Mouse (Mus musculus) small intestine, adult 2 months (tissue): ENCODE measurements around the gene Retn.

Experiments used
- CTCF ChIP-seq: fragments of 200-500 bp; IDR thresholded peaks from 2 replicates; pipeline ENCODE4 v1.5.1; 2012; ENCODE audit warnings: low read depth, mild to moderate bottlenecking, control low read depth, inconsistent platforms, low read length, moderate library complexity, mixed read lengths; ENCODE audit not compliant: insufficient replicate concordance, insufficient read length; ENCODE audit errors: extremely low read depth
- POLR2A ChIP-seq: fragments of 200-500 bp; IDR thresholded peaks from 2 replicates; pipeline ENCODE4 v1.6.1; 2012; ENCODE audit warnings: low read depth, mild to moderate bottlenecking, control low read depth, inconsistent platforms, low read length, moderate library complexity

DNA sequence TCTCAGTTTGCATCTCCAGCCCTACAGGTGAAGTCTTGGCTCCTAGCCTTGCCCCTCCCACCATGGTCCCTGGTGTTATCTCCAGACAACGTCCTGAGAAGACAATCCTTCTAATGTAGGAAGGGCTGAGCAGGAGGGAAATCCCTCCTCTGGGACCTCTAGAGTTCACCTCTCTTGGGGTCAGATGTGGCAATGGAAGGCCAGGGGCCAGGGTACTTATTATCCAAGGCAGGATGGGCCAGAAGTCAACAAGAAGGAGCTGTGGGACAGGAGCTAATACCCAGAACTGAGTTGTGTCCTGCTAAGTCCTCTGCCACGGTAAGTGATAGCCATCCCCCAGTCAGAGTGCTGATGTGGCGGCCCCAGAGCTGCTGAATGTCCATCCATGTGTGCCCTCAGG lies at the start of gene Retn:
- TF ChIP-seq CTCF (no peak), POLR2A (no peak)
